Mouse (Mus musculus) frontal cortex, postnatal 36 days (tissue): Measurements from ENCODE around the gene Trio.
A peak's percentile ranks its signal among the peaks of the same experiment; 100 is the strongest.

ENCODE experiments used
- DNase-seq, 2 experiments: peaks; one replicate each; pipeline ENCODE4 v3.0.0; 2022; ENCODE audit warnings: low spot score in 2 of 2

Trio gene

DNA sequence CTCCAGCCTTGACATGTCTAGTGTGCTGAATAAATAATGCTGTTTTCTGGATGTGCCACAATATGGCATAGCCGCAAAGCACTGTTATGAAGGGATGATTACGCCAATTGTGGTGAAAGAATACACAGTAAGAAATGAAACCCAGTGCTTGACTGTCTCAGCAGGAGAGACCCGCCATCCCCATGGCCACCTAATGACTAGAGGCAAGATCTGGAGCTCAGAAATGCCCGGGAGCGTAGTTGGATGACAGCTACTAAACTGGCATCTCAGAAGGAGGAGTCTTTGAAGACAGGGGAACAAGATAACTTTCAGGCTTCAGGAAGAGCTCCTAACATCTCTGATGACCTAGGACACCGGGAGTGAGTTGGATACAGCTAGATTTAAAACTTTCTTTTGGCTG lies 12.0 kb upstream of the Trio start:
- no peak for DNase-seq

DNA sequence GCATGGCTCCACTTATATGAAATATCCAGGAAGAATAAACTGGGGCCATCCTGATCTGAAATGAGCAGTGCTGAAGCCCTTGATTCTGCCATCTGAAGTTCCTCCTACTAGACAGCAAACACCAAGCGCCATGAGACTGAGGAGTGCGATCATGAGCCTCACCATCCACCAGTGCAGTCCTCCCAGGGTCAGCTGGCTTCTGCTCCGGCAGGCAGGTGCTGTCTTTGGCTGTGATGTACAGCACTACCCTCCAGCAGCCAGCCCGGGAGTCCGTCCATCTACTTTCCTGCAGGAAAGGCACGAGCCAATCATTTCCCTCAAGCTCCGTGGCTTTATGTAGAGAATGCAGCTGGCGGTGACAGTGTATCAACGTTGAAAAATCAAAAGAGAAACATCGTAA lies 10.0 kb upstream of the Trio start:
- DNase-seq: no peak

DNA sequence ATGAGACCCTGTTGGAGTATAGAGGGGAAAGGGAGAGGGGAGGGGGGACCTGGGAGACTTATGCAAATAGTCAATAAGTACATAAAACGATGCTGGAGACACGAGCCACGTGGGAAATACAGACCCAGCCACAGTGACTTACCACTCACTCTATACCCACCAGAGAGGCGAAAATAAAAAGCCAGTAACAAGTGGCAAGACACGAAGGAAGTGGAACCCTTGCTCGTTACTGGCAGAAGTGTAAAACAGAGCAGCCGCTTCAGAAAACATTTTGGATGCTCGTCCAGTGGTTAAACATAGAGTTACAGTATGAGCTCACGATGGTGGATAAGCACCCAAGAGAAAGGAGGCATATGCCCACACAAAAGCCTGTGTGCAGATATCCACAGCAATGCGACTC lies 9.0 kb upstream of the Trio start:
- DNase-seq: no peak

DNA sequence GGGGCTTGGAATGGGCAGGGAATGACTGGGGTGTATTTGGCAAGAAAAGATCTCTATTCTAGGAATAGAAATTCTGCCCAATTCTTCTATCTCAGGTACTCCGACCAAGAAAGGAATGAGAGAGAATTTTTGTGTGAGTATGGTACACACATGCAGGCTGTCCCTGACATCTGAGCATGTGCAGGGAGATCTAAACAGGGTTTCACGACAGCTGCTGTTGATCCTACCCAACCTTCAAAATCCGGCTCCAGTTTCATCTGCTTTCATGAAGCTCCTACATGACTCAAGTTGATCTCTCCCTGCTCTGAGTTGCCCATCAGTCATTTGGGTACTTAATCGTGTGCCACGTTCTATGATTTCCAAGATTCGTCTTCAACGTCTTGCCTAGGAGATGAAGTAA lies 3.7 kb upstream of the Trio start:
- no peak for DNase-seq

DNA sequence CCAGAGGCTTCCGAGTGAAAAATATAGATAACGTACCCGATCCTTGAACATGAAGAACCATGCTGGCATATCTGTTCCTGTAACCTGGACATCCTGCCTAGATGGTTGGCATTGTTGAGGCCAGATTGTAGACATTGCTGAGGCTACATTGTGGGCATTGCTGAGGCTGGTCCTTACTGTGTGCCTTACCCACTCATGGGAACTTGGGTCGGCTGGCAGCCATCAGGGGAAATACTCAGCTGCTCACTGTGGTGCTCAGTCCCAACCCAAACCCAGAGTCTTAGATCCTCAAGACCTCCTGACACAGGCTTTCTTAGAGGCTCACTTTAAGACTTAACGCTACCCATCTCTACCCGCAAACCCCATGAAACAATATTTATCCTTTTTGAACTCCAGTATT lies 2.9 kb upstream of the Trio start:
- no peak for DNase-seq

DNA sequence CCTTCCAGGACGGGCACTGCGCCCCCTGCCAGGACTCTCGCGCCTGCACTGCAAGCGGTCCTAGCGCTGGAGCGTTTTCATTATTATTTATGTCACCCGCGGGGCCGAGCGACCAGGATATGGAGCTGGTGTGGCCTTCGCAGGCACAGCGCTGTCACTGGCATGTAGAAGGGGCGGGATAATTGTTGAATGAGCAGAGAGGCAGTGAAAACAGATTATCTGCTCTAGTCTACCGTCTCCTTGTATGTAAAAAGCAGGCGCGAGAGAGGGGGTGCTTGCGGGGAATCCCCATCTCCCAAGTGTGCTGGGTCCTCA lies 476 bp upstream of the Trio start:
- no peak for DNase-seq

DNA sequence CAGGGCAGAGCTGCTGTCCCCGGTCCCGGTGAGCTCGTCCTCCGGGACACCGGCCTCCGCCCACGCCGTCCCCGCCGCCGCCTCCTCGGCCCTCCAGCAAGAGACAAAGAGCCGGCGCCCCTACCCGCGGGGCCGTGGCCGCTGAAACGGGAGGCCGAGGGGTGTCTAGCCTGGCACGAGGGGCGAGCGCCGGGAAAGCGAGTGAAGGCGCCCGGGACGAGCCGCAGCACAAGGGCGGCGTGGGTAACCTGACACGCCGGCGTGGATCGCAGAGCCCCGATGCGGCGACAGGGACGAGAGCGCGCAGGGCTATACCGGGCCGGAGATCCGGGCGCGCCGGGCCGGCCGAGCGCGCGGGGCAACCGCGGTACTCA lies 696 bp downstream of the Trio start:
- peak; percentile 53 to 57 for DNase-seq

DNA sequence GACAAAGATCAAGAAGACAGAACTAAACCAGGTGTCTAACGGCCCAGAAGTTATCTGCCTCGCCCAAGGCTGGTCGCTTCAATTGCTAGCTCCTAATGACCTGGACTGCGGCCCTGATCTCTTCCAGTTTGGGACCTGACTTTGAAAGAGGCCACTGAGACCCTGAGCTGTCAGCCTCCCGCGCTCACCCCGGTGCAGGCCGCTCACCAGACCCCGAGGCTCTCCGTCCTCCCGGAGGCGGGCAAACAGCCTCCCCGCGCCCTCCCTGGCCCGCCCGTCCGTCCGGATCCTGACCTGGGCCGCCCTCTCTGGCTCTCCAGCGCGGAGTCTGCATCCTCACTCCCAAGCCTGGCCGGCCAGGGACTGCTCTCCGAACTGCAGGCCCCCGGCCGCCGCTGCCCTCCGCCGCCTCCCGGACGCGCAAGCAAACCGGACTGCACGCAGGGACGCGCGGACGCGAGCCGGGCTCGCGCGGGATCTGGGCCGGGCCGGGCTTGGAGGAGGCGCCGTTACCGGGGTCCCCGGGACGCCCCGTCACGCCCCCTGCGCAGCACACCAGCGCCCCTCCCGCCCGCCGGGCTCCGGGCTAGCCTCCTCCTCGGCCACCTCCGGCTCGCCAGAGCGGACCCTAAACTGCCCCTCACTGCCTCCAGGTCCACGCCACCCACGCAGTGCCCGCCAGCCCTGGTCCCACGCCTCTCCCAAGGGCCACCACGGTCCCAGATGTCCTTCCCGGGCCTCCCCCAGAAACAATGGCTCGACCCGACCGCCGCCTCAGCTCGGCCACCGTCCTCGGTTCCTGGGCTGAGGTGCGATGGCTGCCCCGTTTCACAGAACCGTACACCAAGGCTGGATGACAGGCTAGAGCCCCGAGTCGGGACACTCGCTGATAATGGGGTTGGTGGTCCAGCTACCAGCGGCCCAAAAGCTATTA lies 1.4 kb downstream of the Trio start:
- DNase-seq: peak; percentile 38 to 44

DNA sequence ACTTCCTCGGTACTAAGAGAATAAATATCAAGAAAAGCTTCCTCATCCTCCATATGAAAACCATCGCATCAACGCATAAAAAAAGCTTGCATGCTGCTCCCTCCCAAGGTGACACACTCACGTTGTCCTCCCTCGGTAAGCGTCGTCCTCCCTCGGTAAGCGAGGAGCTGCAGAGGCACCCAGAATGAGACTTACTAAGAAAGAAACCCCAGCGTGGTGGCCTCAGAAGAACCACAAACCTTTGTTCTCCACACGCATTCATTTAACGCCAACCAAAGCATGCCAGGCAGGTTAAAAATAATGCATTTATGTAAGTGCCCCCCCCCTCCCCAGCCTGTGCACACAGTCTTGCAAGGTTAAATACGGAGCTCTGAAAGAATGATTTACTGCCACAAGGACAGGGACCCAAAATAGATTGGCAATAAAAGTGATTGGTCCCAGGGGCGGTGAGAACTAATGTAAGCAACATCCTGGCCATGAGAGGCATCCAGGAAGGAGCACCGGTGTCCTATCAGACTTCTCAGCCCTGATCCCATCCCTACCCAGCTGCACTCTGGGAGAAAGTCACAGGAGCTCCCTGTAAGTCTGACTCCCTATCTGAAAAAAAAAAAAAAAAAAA lies 3.9 kb downstream of the Trio start:
- no peak for DNase-seq

DNA sequence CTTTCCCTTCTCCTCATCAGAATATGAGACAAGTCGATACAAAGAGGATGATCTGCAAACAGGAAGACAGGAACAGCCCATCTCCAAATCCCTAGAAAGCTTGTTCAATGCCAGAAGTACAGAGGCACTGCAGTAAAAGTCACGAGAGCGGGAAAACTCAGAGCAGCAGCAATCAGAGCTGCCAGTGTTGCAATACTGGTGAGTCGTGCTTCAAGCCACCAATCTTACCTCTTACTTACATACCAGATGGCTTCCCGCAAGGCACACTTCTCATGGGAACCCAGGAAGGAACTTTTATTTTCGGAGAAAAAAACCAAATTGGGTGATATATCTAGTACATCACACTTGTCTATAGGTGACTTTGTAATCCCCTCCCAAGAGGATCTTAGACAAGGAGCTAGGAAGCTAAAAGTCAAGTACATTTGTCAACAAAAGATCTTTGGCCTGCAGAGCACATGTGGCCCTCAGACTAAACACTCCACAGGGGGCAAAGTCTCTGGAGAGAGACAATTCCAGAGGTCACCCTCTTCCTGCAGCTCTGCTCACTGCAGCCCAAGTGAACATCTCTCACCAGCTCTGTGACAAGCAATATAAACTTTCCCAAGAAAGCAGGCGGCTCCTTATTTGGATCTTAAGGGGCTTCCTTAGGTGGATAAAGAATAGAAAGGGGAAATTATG lies 6.1 kb downstream of the Trio start:
- no peak for DNase-seq

DNA sequence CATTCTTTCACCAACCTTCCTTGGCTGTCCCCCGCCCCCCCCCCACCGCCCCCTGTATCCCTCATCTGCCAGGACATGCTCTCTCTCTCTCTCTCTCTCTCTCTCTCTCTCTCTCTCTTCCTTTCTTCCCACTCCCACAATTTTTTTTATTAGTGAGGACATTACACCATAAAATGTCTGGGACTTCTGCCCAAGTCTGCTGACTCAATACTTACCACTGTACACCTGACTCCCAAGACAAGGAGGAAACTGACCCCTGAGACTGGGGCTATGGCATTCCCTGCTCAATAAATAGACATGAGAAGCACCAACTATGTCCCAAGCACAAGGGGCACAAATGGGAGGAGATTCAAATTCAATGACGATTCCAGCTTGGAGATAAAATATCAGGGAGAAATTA lies 18.1 kb downstream of the Trio start:
- no peak for DNase-seq

DNA sequence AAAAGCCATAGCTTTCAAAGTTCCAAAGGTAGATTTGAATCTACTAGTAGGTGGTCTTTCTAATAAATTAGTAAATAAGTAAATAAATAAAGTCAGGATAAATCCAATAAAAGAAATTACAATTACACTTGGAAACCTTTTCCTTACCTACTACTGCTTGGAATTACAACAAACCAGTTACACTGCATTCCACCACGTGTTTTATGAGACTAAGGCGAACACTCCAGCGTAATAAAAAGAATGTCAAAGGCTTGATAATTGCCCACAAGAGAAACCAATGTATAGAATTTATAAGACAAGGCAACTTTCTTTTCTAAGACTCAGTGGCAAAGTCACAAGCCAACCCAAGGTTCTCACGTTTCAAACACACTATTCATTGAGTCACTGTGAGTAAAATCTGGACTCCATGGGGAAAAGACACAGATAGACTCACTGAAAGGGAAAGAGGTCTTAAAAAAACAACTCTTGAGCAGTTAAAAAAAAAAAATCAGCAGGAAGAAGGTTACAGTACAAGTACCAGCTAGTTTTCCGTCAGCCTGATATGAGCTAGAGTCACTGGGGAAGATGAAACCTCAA lies 21.4 kb downstream of the Trio start:
- DNase-seq: no peak

DNA sequence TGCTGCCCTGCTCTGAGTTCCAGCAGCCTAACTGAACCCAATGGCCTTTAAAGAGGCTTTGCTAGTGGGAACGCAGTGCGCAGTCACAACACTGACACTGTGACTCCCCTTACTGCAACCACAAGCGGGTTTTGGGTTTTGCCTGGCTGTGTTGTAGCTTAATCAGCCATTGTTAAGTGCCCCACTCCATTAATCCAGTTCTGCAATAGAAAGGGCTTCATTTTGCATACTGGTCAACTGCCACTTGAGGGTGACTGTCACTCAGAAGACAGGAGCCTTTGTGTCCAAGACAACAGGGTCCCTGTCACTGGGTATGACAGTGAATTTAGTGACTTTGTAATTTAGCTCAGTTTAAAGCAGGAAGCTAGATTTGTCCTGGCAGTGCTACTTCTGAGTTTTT lies 23.1 kb downstream of the Trio start:
- DNase-seq: no peak

DNA sequence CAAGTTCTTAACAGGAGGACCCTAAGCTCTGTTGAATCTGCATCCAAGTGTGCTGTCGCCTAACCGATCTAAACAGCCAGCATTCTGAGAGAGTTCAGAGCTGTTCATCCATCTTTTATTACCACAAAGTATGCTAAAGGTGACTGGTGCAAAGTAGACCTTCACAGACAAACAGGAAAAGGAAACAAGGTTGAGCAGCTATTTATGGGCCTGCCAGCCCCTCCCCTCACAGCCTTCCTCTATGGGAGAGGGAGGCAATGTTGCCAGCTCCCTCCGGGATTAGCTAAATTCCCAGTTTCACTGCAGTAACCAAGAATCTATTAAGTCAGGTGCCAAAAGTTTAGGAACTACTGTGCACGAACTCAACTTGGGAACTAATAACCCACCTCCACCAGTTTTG lies 24.3 kb downstream of the Trio start:
- no peak for DNase-seq

DNA sequence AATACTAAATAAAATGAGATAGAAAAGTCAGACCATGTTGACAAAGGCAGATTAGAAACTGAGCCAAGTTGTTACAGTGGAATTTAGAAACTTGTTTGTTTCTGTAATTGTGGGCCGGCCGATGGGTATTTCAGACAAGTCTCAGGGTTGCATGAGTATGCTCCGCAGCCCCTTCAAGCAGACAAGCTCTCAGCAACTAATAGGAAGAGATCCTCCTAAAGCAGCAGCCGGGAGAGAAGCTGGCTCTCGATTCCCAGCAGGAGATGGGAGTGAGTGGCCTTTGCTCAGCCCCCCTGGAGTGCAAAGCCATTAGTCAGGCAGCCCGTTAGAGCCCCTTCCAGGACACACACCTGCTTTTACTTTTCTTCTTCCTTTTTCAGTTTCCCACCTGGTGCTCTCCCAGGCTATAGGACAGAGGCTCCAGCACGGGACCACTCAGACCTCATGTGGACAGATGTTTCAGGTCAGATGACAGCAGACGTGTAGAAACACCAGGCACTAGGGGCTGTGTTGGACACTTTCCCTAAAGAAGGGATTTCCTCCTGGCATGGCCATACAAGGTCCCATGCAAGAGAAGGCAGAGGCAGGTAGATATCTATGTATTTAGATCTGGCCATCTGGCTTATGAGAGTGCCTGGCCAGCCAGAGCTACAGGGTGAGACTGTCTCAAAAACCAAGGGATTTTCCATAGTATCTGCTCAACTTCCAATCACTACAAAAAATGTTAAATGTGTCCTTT lies 26.9 kb downstream of the Trio start:
- DNase-seq: no peak

DNA sequence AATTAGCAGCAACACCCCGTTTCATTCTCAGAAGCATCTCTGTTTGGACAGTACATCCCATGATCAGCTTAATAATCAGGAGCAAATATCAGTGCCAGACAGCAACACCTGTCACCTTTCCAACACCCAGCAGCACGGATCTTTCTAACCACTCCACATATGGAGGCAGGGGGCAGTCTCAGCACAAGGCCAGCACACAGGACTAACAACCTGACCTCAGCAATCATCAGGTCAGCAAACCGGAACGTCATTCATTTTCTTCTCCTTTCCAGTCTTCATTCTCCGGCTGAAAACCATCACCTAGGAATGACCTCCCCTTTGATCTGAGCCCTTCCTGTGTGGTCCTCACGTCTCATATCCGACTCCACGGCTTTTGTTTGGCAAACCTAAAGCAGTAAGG lies 27.7 kb downstream of the Trio start:
- no peak for DNase-seq

DNA sequence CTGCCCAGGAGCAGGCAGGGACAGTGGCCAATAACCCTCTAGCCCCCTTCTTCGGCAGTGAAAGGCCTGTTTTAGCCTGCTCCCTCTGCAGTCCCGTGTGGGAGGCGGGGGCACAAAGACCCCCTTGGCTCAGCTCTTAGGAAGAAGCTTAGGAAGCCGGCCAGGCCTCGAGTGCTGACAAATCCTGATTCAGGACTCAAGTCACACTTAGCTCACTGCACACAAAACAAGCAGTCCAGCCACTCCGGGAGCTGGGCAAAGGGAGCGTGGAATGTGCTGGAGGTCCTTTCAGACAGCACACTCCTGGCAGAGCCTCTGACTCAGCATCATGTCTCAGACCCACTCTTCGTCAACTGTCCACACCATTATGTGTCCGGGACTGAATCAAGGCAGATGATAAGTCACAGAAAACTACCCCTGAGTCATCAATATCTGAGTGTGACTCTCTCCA lies 28.2 kb downstream of the Trio start:
- DNase-seq: peak; percentile 39 to 42

DNA sequence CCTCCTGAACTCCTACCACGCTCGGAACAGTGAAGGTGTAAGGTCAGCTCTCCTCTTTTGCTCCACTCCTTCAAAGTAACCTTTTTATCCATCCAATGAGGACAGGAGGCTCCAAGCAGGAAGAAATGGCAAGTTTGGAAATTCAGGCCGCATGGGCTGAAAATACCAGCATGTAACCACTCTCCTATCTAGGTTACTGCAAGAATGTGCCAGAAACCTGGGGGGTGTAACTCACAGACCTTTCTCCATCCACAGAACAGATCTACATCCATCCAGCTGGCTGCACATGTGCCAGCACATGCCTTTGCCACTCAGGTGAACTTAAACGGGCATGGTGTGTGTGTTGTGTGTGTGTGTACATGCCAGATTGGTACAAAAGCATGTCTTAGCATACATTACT lies 28.9 kb downstream of the Trio start:
- no peak for DNase-seq

DNA sequence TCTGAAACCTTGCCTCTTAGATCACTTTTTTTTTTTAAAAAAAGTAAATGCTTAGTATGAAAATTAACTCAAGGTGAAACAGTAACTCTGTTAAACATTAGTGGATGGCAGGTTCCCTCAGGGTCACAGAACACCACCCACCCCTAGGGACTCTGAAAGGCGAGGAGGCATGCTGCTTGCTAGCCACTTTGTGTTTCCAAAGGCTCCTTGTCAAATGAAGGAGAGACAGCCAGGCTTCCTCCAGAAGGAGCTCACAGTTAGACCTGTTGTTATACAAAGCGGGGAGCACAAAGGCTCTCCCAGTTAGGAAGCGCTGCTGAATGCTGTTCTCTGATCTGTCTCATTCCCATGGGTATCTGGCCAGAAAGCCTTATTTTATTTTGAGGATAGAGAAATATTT lies 30.2 kb downstream of the Trio start:
- DNase-seq: no peak

DNA sequence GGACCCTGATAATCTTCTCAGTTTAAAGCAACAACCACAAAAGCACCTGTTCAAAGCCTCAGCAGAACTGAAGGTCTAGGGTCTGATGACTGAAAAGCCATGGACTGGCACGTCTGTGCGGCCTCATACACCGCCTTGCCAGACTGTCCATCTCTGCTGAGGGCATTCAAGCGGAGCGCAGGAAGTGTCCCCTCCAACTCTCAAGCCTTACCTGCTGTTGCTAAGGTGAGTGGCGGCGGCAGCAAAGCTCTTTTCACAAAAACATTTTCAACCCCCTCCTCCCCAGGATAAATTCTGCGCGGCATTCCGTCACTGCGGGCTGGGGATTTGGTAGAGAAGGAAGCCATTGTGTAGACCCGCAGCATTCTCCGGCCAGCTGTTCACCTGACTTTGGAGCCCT lies 30.8 kb downstream of the Trio start:
- no peak for DNase-seq

DNA sequence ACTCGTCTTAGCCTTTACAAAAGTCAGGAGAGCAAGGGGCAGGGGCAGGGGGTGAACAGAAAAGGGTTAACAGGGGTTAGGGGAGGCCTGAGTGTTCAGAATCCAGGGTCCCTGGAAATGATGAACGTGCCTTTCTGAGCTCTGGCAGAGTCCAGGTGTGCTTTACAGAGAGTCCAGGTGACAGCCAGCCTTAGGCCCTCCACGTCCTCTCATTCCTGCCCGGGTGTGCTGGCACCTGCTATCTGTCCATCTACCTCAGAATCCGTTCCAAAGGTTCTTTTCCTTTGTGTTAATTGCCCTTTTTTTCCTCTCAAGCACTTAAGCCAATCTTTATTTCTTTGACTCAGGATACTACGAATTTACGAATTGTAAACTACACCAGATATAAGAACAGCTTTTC lies 32.1 kb downstream of the Trio start:
- no peak for DNase-seq

DNA sequence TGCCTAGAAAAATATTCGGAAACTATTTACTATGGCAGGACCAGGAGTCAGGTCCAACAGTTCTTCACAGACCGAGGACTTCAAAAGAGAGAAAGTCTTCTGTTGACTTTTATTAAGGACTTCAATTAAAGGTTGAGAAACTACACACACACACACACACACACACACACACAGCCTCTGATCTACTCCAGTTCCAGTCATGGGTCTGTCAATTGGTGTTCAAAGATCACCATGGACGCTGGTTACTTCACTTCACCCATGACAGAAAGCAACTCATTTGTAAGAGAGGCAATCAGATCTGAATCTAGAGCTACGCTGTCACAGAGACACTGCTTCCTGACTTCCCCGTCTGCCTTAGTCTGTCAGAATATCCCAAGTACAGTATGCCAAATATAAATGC lies 33.1 kb downstream of the Trio start:
- no peak for DNase-seq
